Mouse (Mus musculus): Measurements from ENCODE around the gene S100a10. TPM values are rescaled to one million over a fixed set of nuclear protein-coding genes. Genes with fewer than 3 reads are reported as not detected.

S100a10 gene
- polyA plus RNA-seq, 1 experiment: 437 TPM

Other genes starting within 250 kb of the S100a10 start
- not detected in 2 replicates for gene Hrnr, start 235.3 kb upstream of the S100a10 start, polyA plus RNA-seq (2012; rRNA removed)
- 0.04 TPM in 1 of 2 replicates, not detected in the other for gene Rptn, start 161.4 kb upstream of the S100a10 start, polyA plus RNA-seq (2012; rRNA removed)
- gene Tchh, start 112.8 kb upstream of the S100a10 start, polyA plus RNA-seq (2012; rRNA removed): 0.05 TPM in 2 replicates
- gene Tchhl1, start 86.3 kb upstream of the S100a10 start, polyA plus RNA-seq (2012; rRNA removed): not detected in 2 replicates
- 187 and 233 TPM in 2 replicates for gene S100a11, start 34.6 kb upstream of the S100a10 start, polyA plus RNA-seq (2012; rRNA removed)
- not detected in 2 replicates for gene Tdpoz2, start 97.6 kb downstream of the S100a10 start, polyA plus RNA-seq (2012; rRNA removed)
- not detected in 2 replicates for gene Tdpoz1, start 121.2 kb downstream of the S100a10 start, polyA plus RNA-seq (2012; rRNA removed)
- not detected in 2 replicates for gene Gm37596, start 138.0 kb downstream of the S100a10 start, polyA plus RNA-seq (2012; rRNA removed)
- not detected in 2 replicates for gene Gm5773, start 217.9 kb downstream of the S100a10 start, polyA plus RNA-seq (2012; rRNA removed)
- gene Tdpoz4, start 241.3 kb downstream of the S100a10 start, polyA plus RNA-seq (2012; rRNA removed): not detected in 2 replicates